Mouse (Mus musculus): ENCODE measurements around the gene Atp5f1.

DNA sequence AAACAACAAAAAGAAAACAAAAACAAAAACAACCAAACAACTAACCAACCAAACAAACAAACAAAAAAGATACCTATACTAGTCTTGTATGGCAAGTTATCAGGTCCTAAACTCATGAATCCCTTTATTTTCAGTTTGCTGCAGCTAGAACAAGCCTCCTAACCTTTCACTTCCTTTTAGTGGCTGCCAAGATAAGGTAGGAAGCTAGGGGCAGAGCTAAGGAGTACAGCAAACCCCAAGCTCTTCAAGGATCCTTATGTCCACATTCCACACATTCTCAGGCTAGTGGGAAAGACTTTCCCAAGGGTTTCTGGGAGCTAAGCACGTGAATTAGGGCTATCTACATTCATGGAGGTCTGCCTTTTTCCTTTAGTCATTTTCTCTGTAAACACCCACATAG lies 44.6 kb downstream of the Atp5f1 start:
- TF ChIP-seq POLR2A (IDR thresholded peaks at IDR 0.05; ENCODE audit: insufficient read depth, low read depth, low read length) = no peak
- TF ChIP-seq CTCF (IDR thresholded peaks at IDR 0.05; ENCODE audit: insufficient read depth, low read depth, low read length) = no peak
